Mouse (Mus musculus) stomach, postnatal 0 days (tissue): ENCODE results near the gene Hacl1.

Experiments used
- CTCF ChIP-seq: IDR thresholded peaks from 2 replicates; pipeline ENCODE4 v1.5.1; 2016; ENCODE audit warnings: antibody characterized with exemption, low read depth, mild to moderate bottlenecking, moderate library complexity
- EP300 ChIP-seq: optimal IDR thresholded peaks from 2 replicates; pipeline ENCODE3; 2016; ENCODE audit warnings: antibody characterized with exemption

GRCm38 (mm10) chr14:31577966-31578735, 62.9 kb downstream of the Hacl1 start:
- TF ChIP-seq CTCF: no peak
- no peak for TF ChIP-seq EP300
